Mouse (Mus musculus) forebrain, postnatal 0 days (tissue): ENCODE data around the gene Tex21. TPM values are rescaled to one million over a fixed set of nuclear protein-coding genes. Genes with fewer than 3 reads are reported as not detected.
A peak's percentile ranks its signal among the peaks of the same experiment; 100 is the strongest.
"Not testable (repeated sequence)": the region's sequence is repeated elsewhere in the genome, so short reads cannot be mapped to it uniquely, and the experiment has no call there.

Experiments used
- ATAC-seq: fragments of 200-750 bp; cut with Nextera tagmentation; 2 replicates; pipeline ENCODE4 v1.8.0; 2017; ENCODE audit warnings: mild to moderate bottlenecking, moderate library complexity
- DNase-seq: peaks from one replicate; pipeline ENCODE4 v3.0.0-alpha.2; 2015
- H3K27ac ChIP-seq: fragments of 300-500 bp; sonication (generic); 2 replicates; pipeline ENCODE4 v1.5.1; 2014; ENCODE audit warnings: low read depth, mild to moderate bottlenecking, antibody characterized with exemption, low read length, moderate library complexity, mixed read lengths
- H3K27me3 ChIP-seq: fragments of 300-500 bp; sonication (generic); 2 replicates; pipeline ENCODE4 v1.6.1; 2014; ENCODE audit warnings: mild to moderate bottlenecking, low read length, mixed read lengths; ENCODE audit not compliant: insufficient read depth
- H3K36me3 ChIP-seq: fragments of 300-500 bp; sonication (generic); 2 replicates; pipeline ENCODE4 v1.6.1; 2014; ENCODE audit warnings: mild to moderate bottlenecking, moderate library complexity; ENCODE audit not compliant: insufficient read depth
- H3K4me1 ChIP-seq: fragments of 300-500 bp; sonication (generic); 2 replicates; pipeline ENCODE4 v1.6.1; 2014; ENCODE audit warnings: antibody characterized with exemption; ENCODE audit not compliant: insufficient read depth
- H3K4me2 ChIP-seq: fragments of 300-500 bp; sonication (generic); 2 replicates; pipeline ENCODE4 v1.6.1; 2014; ENCODE audit warnings: low read depth, mild to moderate bottlenecking, moderate library complexity
- H3K4me3 ChIP-seq: fragments of 300-500 bp; sonication (generic); 2 replicates; pipeline ENCODE4 v1.5.1; 2014; ENCODE audit warnings: low read depth, low read length, mixed read lengths
- H3K9ac ChIP-seq: fragments of 300-500 bp; sonication (generic); 2 replicates; pipeline ENCODE4 v1.6.1; 2014; ENCODE audit warnings: mild to moderate bottlenecking
- H3K9me3 ChIP-seq: fragments of 300-500 bp; sonication (generic); 2 replicates; pipeline ENCODE4 v1.6.1; 2016; ENCODE audit warnings: low read length
- CTCF ChIP-seq: sonication (generic); IDR thresholded peaks from 2 replicates; pipeline ENCODE4 v1.5.1; 2016; ENCODE audit warnings: antibody characterized with exemption, control low read depth, low read depth
- WGBS: fragments of 180-500 bp; shearing (Covaris S2); extraction: QIAGEN DNeasy Blood & Tissue Kit; methylation state at CpG from one replicate; pipeline ENCODE4 v1.1.7; 2014; 5-methylcytosine and 5-hydroxymethylcytosine counted together
- polyA plus RNA-seq: library from polyadenylated mRNA; unstranded; fragments of >200 nt; fragmentation: Nextera tagmentation; extraction: Ambion mirVana; gene quantifications from 2 replicates; pipeline ENCODE4 v1.2.1, GENCODE M21; 2015
- total RNA-seq: library from RNA; depleted of rRNA; stranded (reverse); fragments of >200 nt; gene quantifications from 2 replicates; pipeline ENCODE4 v1.2.3, GENCODE M21; 2014; rRNA removed

Tex21 gene
- total and polyA plus RNA-seq, 2 experiments from 2014 or later, result not detected

DNA sequence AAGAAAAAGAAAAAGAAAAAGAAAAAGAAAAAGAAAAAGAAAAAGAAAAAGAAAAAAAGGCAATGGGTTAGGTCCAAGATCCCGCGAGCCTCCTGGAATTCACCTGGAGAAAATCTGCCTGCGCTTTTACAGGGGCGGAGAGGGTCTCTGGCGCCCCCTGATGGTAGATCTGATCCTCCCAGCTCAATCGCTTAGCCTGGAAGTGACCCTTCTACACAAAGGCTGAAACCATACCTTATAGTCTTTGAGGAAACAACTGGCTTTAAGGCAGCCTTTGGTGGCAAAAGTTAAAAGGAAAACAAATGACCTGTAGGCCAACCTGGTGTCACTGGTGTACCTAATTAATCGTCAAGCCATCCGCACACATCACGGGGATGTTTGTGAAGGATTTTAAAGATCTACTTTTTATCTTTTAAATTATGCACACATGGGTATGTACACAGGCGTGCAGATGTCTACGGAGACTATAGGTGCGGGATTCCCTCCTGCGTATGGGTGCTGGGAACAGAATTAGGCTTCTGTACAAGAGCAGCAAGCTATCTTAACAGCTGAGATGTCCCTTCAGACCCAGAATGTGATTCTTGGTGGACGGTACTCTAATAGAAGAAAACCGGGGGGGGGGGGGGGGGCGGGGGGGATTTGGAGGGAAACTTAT is 68.6 kb downstream of the Tex21 start:
- Histone ChIP-seq H3K27me3 (0 out of 2 replicates have a peak, but pooled peaks cover 6% of the 10 kb centered on the region), H3K4me1 (no peaks in the 10 kb centered on the region), H3K4me3 (peak overlapping the region; percentile 43), H3K4me2 (peak overlapping the region; percentile 90), H3K27ac (no peak overlapping the region), H3K36me3 (no peaks in the 10 kb centered on the region), H3K9me3 (no peaks in the 10 kb centered on the region), H3K9ac (0 out of 2 replicates have a peak overlapping the region, but pooled peaks have one; percentile 6)
- ATAC-seq (peak; percentile 55), DNase-seq (peak; percentile 65)
- TF ChIP-seq CTCF, result peak; percentile 81
- WGBS, result 35% methylated on average over 16 of the region's 16 CpGs

DNA sequence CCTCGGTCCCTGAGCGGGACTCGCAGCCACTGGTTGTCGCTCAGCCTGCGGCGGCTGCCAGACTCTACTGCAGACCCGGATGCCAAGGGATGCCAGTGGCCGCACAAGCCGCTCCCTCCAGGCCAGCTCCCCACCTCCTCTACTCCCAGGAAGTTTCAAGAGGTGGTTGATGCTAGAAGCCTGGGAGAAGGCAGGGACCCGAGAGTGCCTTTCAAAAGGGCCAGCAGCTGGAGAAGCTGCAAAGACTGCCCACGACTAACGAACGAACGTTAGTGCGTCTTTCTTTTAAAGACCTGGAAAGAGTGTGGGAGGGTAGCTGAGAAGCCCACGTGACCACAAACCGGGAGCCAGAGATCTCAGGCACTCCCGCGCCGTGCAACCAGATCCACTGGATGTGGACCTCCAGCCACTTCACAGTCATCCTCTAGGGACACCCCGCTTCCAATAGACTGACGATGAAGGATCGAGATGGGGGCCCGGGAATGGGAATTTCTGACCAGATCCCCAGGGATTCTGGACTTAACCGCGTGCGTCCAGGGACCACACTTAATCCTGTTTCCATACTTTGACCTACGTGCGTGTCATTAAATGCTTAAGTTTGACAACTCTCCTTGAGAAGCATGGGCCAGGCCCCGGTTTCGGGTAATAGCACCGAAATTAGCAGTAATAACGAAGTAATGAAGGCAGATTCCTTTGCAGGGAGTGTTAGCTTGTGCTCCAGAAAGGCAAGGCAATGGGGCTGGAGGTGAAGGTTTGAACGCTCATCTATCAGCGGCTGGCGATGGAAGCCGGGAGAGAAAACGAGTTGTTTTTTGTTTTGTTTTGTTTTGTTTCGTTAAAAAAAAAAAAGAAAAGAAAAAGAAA is 69.3 kb downstream of the Tex21 start, which contains the start of gene Esr2:
Gene Esr2 (minus strand): TSS at position 260 of the 864 bp plus-strand sequence.
- no peaks in the 10 kb centered on the region for H3K36me3 ChIP-seq
- no peak for TF ChIP-seq CTCF
- no peaks in the 10 kb centered on the region for H3K4me1 ChIP-seq
- H3K4me3 ChIP-seq, result peak within 1 kb of the TSS; percentile 43
- peak; percentile 59 for ATAC-seq
- H3K4me2 ChIP-seq, result peak within 1 kb of the TSS; percentile 90
- DNase-seq, result peak; percentile 42
- H3K9ac ChIP-seq, result peak within 1 kb of the TSS; percentile 41
- H3K27me3 ChIP-seq, result 0 out of 2 replicates have a peak, but pooled peaks cover 6% of the 10 kb centered on the region
- no peak within 1 kb of the TSS for H3K27ac ChIP-seq
- H3K9me3 ChIP-seq, result no peaks in the 10 kb centered on the region
- WGBS, result under 1% methylated on average over 39 of the region's 39 CpGs

DNA sequence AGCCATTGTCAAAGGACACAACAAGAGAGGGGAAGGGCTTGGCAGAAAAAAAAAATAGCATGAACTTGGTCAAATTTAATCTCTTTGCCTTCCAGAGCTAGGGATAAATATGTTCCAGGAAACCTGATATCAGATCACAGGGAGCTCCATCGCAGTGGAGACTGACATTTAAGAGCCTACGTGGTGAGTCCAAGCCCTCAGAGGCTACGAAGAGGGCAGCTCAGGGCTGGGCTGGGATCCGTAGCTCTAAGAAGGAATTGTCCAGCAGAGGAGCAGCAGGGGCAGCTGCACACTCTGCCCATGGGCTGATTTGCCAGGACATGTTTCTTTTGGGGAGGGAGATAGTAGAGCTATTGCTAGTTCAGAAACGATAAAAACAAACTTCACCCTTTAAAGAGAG is 80.9 kb downstream of the Tex21 start:
- Histone ChIP-seq H3K4me2 (no peak overlapping the region), H3K4me1 (no peaks in the 10 kb centered on the region), H3K27ac (no peak overlapping the region), H3K9ac (no peak overlapping the region), H3K4me3 (no peak overlapping the region), H3K36me3 (no peaks in the 10 kb centered on the region), H3K27me3 (no peaks in the 10 kb centered on the region), H3K9me3 (no peaks in the 10 kb centered on the region)
- TF ChIP-seq CTCF, result no peak
- no peak for DNase-seq
- ATAC-seq, result no peak
- WGBS, result 80% methylated on average over 5 of the region's 5 CpGs

DNA sequence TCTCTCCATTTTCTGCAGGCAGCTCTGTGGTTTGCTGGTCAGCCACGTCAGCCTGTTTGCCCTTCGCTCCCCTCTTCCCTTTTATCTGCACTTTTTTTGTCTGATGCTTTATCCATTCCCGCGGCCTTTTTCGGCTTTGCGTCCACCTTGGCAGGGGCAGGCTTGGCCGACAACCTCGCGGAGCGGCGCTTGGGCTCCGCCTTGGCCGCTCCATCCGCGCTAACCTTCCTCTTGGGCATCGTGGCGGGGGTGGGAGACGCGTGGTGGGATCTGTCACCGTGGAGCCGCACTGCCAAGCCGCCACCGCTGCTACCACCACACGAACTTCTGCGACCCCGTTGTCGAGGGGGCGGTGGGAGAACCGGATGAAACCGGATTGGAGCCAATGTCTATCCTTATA is 94.2 kb downstream of the Tex21 start:
- not testable (repeated sequence) for H3K27me3 ChIP-seq, H3K36me3 ChIP-seq, H3K27ac ChIP-seq, DNase-seq, H3K4me1 ChIP-seq, ATAC-seq, H3K9me3 ChIP-seq
- 0 out of 2 replicates have a peak overlapping the region, but pooled peaks have one; percentile 35 for H3K9ac ChIP-seq
- H3K4me3 ChIP-seq, result peak overlapping the region; percentile 24
- H3K4me2 ChIP-seq, result peak overlapping the region; percentile 50
- WGBS, result 13% methylated on average over 30 of the region's 30 CpGs

Other genes starting within 250 kb of the Tex21 start
- 0.15 and 0.95 TPM in 2 replicates for gene Esr2, start 69.5 kb downstream of the Tex21 start, total RNA-seq
- 0.23 and 0.35 TPM in 2 replicates for gene Esr2, start 69.5 kb downstream of the Tex21 start, polyA plus RNA-seq
- gene Mthfd1, start 8.6 kb upstream of the Tex21 start, total RNA-seq, result 22.8 and 26.2 TPM in 2 replicates
- 19.1 and 25.2 TPM in 2 replicates for gene Mthfd1, start 8.6 kb upstream of the Tex21 start, polyA plus RNA-seq
- gene Akap5, start 78.1 kb upstream of the Tex21 start, total RNA-seq, result 18.9 and 24.7 TPM in 2 replicates
- gene Akap5, start 78.1 kb upstream of the Tex21 start, polyA plus RNA-seq, result 5.3 and 11.0 TPM in 2 replicates
- gene Zbtb25, start 122.9 kb upstream of the Tex21 start, total RNA-seq, result 15.0 and 25.8 TPM in 2 replicates
- 13.0 and 13.2 TPM in 2 replicates for gene Zbtb25, start 122.9 kb upstream of the Tex21 start, polyA plus RNA-seq
- 3.1 and 3.5 TPM in 2 replicates for gene Zbtb1, start 123.5 kb upstream of the Tex21 start, total RNA-seq
- 1.5 and 2.0 TPM in 2 replicates for gene Zbtb1, start 123.5 kb upstream of the Tex21 start, polyA plus RNA-seq
- 6.5 and 10.6 TPM in 2 replicates for gene Hspa2, start 157.4 kb upstream of the Tex21 start, total RNA-seq
- 8.4 and 11.6 TPM in 2 replicates for gene Hspa2, start 157.4 kb upstream of the Tex21 start, polyA plus RNA-seq
- 1.1 and 1.8 TPM in 2 replicates for gene Ppp1r36, start 170.8 kb upstream of the Tex21 start, total RNA-seq
- 2.2 and 2.7 TPM in 2 replicates for gene Ppp1r36, start 170.8 kb upstream of the Tex21 start, polyA plus RNA-seq